In genomic region chr9:96851036-96851435, GRCm38 (mm10) we compare ENCODE assay signal across 14 mouse cellular contexts.
"Had no signal": no experiment of that assay in that cellular context is flagged by ENCODE, and none has a peak within 500 bp of the region (broad histone marks: within the 10 kb centered on the region; RNA-seq: fewer than 3 reads in every experiment).

No protein-coding gene starts in this region.

- ATAC-seq: hindbrain, embryonic 16.5 days; inflammation-experienced regulatory T-cells, adult 6 months; liver, embryonic 12.5 days; midbrain, embryonic 15.5 days had no signal

- H3K4me3 ChIP-seq: kidney, embryonic 15.5 days; limb, embryonic 10.5 days; liver, embryonic 12.5 days; megakaryocyte, embryonic 14.5 days; midbrain, embryonic 15.5 days; neural tube, embryonic 13.5 days had no signal

- H3K36me3 ChIP-seq: kidney, embryonic 15.5 days; limb, embryonic 10.5 days; liver, embryonic 12.5 days; midbrain, embryonic 15.5 days had no signal

- DNase-seq: layer of hippocampus, adult 9-11 months; right cerebral cortex, postnatal 14 days; thymus, adult 18-20 months; thymus, postnatal 14 days had no signal

- H3K9ac ChIP-seq: kidney, embryonic 15.5 days; liver, embryonic 12.5 days; midbrain, embryonic 15.5 days; neural tube, embryonic 13.5 days had no signal

- H3K9me3 ChIP-seq: kidney, embryonic 15.5 days; limb, embryonic 10.5 days; liver, embryonic 12.5 days; midbrain, embryonic 15.5 days; neural tube, embryonic 13.5 days had no signal

- H3K4me1 ChIP-seq: kidney, embryonic 15.5 days; limb, embryonic 10.5 days; liver, embryonic 12.5 days; megakaryocyte, embryonic 14.5 days had no signal

- H3K27me3 ChIP-seq: kidney, embryonic 15.5 days; liver, embryonic 12.5 days; midbrain, embryonic 15.5 days; neural tube, embryonic 13.5 days had no signal

- H3K27ac ChIP-seq: kidney, embryonic 15.5 days; liver, embryonic 12.5 days; macrophage; midbrain, embryonic 15.5 days; neural tube, embryonic 13.5 days had no signal

- H3K4me2 ChIP-seq: kidney, embryonic 15.5 days; liver, embryonic 12.5 days; midbrain, embryonic 11.5 days; midbrain, embryonic 15.5 days; neural tube, embryonic 13.5 days had no signal
